Mouse (Mus musculus) WW6 (cell line): ENCODE data around the gene Rapgef3.

ENCODE experiments used
- DNase-seq: peaks from one replicate; pipeline ENCODE4 v3.0.0-alpha.2; 2013; ENCODE audit warnings: low read depth, low spot score

Rapgef3 gene

GRCm38 (mm10) chr15:97773108-97773507, 5.3 kb upstream of the Rapgef3 start:
- no peak for DNase-seq

GRCm38 (mm10) chr15:97770280-97770679, 2.5 kb upstream of the Rapgef3 start:
- DNase-seq: no peak

- DNase-seq: no peak
These were observed 420 bp upstream of the Rapgef3 start for GRCm38 (mm10) chr15:97768192-97768591.

GRCm38 (mm10) chr15:97766594-97767279, 1.0 kb downstream of the Rapgef3 start:
- no peak for DNase-seq

GRCm38 (mm10) chr15:97766194-97766593, 1.6 kb downstream of the Rapgef3 start:
- DNase-seq: no peak

GRCm38 (mm10) chr15:97765090-97765794, 2.5 kb downstream of the Rapgef3 start:
- DNase-seq: no peak

GRCm38 (mm10) chr15:97764532-97764931, 3.2 kb downstream of the Rapgef3 start:
- DNase-seq: no peak

GRCm38 (mm10) chr15:97763256-97764049, 4.3 kb downstream of the Rapgef3 start:
- DNase-seq: no peak

- no peak for DNase-seq
These were observed 5.0 kb downstream of the Rapgef3 start for GRCm38 (mm10) chr15:97762733-97763132.

- peak; percentile 61 for DNase-seq
These were observed 6.3 kb downstream of the Rapgef3 start for GRCm38 (mm10) chr15:97761438-97761837.

- DNase-seq: no peak
These were observed 6.8 kb downstream of the Rapgef3 start for GRCm38 (mm10) chr15:97760952-97761351.

- no peak for DNase-seq
These were observed 7.8 kb downstream of the Rapgef3 start for GRCm38 (mm10) chr15:97760006-97760405.

GRCm38 (mm10) chr15:97755361-97755760, 12.4 kb downstream of the Rapgef3 start:
- DNase-seq: no peak

- DNase-seq: no peak
These were observed 13.3 kb downstream of the Rapgef3 start for GRCm38 (mm10) chr15:97754476-97754875.

GRCm38 (mm10) chr15:97752491-97752890, 15.3 kb downstream of the Rapgef3 start:
- DNase-seq: no peak

GRCm38 (mm10) chr15:97751676-97752075, 16.1 kb downstream of the Rapgef3 start:
- no peak for DNase-seq

GRCm38 (mm10) chr15:97750697-97751096, 17.1 kb downstream of the Rapgef3 start:
- no peak for DNase-seq

GRCm38 (mm10) chr15:97749841-97750240, 17.9 kb downstream of the Rapgef3 start:
- no peak for DNase-seq

- DNase-seq: no peak
These were observed 18.4 kb downstream of the Rapgef3 start for GRCm38 (mm10) chr15:97749397-97749796.

GRCm38 (mm10) chr15:97748964-97749363, 18.8 kb downstream of the Rapgef3 start:
- DNase-seq: no peak

- DNase-seq: no peak
These were observed 19.5 kb downstream of the Rapgef3 start for GRCm38 (mm10) chr15:97748309-97748708.

GRCm38 (mm10) chr15:97747486-97747885, 20.3 kb downstream of the Rapgef3 start:
- DNase-seq: no peak
